Mouse (Mus musculus): ENCODE data around the gene Mvb12a. TPM values are rescaled to one million over a fixed set of nuclear protein-coding genes. Genes with fewer than 3 reads are reported as not detected.

Mvb12a gene
- polyA plus RNA-seq, 1 experiment from 2014 or later, result 69.1 TPM

DNA sequence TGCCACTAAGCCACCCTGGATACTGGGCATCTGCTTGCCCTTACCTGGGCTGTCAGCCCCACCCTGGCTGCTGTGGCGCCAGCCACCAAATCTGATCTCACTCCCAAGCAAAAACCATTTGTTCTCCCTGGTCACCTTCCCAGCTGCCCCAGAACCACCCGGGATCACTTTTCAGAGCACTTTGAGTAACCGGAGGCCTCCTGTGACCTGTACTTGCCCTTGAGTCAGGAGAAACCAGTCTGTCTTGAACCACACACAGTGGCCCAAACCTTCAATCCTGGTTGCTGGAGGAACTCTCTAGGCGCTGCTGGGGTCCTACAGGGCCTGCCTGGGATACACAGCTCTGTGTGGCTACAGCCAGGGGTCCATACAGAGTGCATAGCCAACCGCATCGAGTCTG is 10.0 kb downstream of the Mvb12a start:
- no peak for ATAC-seq (ENCODE audit: insufficient number of reproducible peaks, insufficient read depth, low FRiP score, low TSS enrichment, low read depth)
- WGBS, result 41% methylated on average over 6 of the region's 6 CpGs

DNA sequence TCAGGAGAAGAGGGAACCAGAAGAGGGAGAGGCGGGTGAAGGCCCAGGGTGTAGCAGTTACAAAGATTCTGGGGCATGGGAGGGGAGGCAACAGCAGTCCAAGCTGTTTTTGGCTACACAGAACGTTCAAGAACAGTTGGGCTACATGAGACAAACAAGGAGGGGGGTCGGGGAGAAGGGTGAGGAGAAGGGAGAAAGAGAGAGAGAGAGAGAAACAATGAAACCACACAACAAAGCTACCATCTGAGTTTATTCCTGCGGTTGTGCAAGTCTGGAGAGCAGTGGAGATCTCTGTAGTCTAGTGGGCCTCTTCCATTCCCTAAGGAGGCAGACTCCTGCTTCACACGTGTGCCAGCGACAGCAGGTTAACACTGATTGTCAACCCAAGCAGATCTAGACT is 11.3 kb downstream of the Mvb12a start:
- Histone ChIP-seq H3K4me3 (replicated peaks) (no peak overlapping the region), H3K4me2 (no peak overlapping the region), H3K27me3 (peaks cover 52% of the 10 kb centered on the region), H3K27ac (no peak overlapping the region), H3K9me3 (peaks cover 6% of the 10 kb centered on the region; the same call in 1 of the 2 replicates), H3K4me1 (replicated peaks) (peaks cover 10% of the 10 kb centered on the region), H3K9ac (replicated peaks) (no peak overlapping the region), H3K36me3 (no peaks in the 10 kb centered on the region)
- ATAC-seq (ENCODE audit: insufficient number of reproducible peaks, insufficient read depth, low FRiP score, low TSS enrichment, low read depth), result no peak
- WGBS, result 74% methylated on average over 6 of the region's 6 CpGs

More for the DNA sequence above, 10.0 kb downstream of the Mvb12a start:
- Histone ChIP-seq H3K9me3 (no peaks in the 10 kb centered on the region), H3K4me3 (replicated peaks) (no peak overlapping the region), H3K4me1 (replicated peaks) (no peaks in the 10 kb centered on the region), H3K4me2 (no peak overlapping the region), H3K36me3 (peaks cover 9% of the 10 kb centered on the region), H3K27me3 (peaks cover 40% of the 10 kb centered on the region), H3K9ac (replicated peaks) (no peak overlapping the region), H3K27ac (no peak overlapping the region)

DNA sequence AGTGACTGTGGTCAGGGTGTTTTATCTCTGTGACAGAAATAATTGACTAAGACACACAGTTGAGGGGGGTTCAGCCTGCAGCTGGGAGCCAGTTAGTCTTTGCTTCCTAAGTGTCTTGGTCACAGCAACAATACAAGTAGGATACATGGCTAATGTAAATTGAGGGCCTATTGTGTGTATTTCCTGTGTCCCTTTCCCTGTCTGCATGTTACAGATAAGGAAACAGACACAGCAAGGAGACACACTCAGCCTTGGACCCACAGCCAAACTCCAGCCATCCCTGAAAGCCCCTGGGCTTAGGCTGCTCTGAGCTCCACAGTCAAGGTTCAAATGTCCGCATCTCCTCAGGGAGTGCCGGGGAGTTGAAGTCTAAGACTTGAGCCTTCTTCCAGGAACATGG is 11.9 kb downstream of the Mvb12a start:
- ATAC-seq (ENCODE audit: insufficient number of reproducible peaks, insufficient read depth, low FRiP score, low TSS enrichment, low read depth), result no peak
- no peak overlapping the region for H3K27ac ChIP-seq
- H3K9me3 ChIP-seq, result peaks cover 7% of the 10 kb centered on the region; the same call in 1 of the 2 replicates
- no peaks in the 10 kb centered on the region for H3K36me3 ChIP-seq
- H3K27me3 ChIP-seq, result peaks cover 59% of the 10 kb centered on the region
- H3K4me2 ChIP-seq, result no peak overlapping the region
- H3K4me1 ChIP-seq (replicated peaks), result peaks cover 12% of the 10 kb centered on the region
- 88% methylated on average over 2 of the region's 2 CpGs for WGBS
- no peak overlapping the region for H3K9ac ChIP-seq (replicated peaks)
- no peak overlapping the region for H3K4me3 ChIP-seq (replicated peaks)

- ATAC-seq (ENCODE audit: insufficient number of reproducible peaks, insufficient read depth, low FRiP score, low TSS enrichment, low read depth), result no peak
These were observed 15.6 kb downstream of the Mvb12a start, which contains the start of gene Tmem221 for GRCm38 (mm10) chr8:71558071-71558957. Tmem221 (minus strand) TSS chr8:71558871.

GRCm38 (mm10) chr8:71558958-71559690 is 16.4 kb downstream of the Mvb12a start:
- Histone ChIP-seq H3K9ac (replicated peaks) (peak overlapping the region; percentile 47; the same call in 1 of the 2 replicates), H3K4me2 (peak overlapping the region; percentile 60), H3K36me3 (no peaks in the 10 kb centered on the region), H3K27ac (no peak overlapping the region), H3K4me1 (replicated peaks) (peaks cover 21% of the 10 kb centered on the region), H3K9me3 (peaks cover 9% of the 10 kb centered on the region), H3K4me3 (replicated peaks) (peak overlapping the region; percentile 40), H3K27me3 (peaks cover 100% of the 10 kb centered on the region)
- 3% methylated on average over 24 of the region's 24 CpGs for WGBS
- ATAC-seq (ENCODE audit: insufficient number of reproducible peaks, insufficient read depth, low FRiP score, low TSS enrichment, low read depth), result no peak

More at GRCm38 (mm10) chr8:71558071-71558957, 15.6 kb downstream of the Mvb12a start, which contains the start of gene Tmem221:
- 4% methylated on average over 66 of the region's 70 CpGs for WGBS
- Histone ChIP-seq H3K27me3 (peaks cover 95% of the 10 kb centered on the region), H3K36me3 (no peaks in the 10 kb centered on the region), H3K4me3 (replicated peaks) (peak within 1 kb of the TSS; percentile 40), H3K9me3 (peaks cover 7% of the 10 kb centered on the region; the same call in 1 of the 2 replicates), H3K9ac (replicated peaks) (peak within 1 kb of the TSS; percentile 47; the same call in 1 of the 2 replicates), H3K4me2 (peak within 1 kb of the TSS; percentile 60), H3K4me1 (replicated peaks) (peaks cover 21% of the 10 kb centered on the region), H3K27ac (no peak within 1 kb of the TSS)

GRCm38 (mm10) chr8:71560071-71560470 is 17.3 kb downstream of the Mvb12a start:
- Histone ChIP-seq H3K4me2 (no peak overlapping the region), H3K9me3 (peaks cover 14% of the 10 kb centered on the region), H3K27ac (no peak overlapping the region), H3K9ac (replicated peaks) (no peak overlapping the region), H3K36me3 (no peaks in the 10 kb centered on the region), H3K4me1 (replicated peaks) (peaks cover 21% of the 10 kb centered on the region), H3K27me3 (peaks cover 99% of the 10 kb centered on the region), H3K4me3 (replicated peaks) (no peak overlapping the region)
- 69% methylated on average over 3 of the region's 3 CpGs for WGBS
- ATAC-seq (ENCODE audit: insufficient number of reproducible peaks, insufficient read depth, low FRiP score, low TSS enrichment, low read depth), result no peak

GRCm38 (mm10) chr8:71560765-71561164 is 18.0 kb downstream of the Mvb12a start:
- no peak for ATAC-seq (ENCODE audit: insufficient number of reproducible peaks, insufficient read depth, low FRiP score, low TSS enrichment, low read depth)
- 82% methylated on average over 5 of the region's 5 CpGs for WGBS
- H3K36me3 ChIP-seq, result no peaks in the 10 kb centered on the region

DNA sequence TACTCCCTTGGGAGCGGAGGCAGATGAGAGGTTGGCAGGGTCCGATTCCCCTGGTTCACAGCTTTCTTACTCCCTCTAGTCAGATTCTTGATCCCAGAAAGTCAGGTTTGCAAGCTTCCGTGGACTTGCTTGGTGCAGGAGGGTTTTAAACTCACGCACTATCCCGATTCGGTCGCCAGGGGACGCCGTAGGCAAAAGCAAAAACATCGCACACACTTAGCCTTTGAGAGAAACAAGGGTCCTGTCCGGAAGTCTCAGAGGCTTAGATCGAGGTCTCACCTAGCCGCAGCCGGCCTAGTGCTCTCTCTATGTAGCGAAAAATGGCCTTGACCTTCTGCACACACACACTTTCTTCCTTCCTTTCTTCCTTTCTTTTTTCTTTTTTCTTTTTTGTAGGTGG is 18.7 kb downstream of the Mvb12a start:
- Histone ChIP-seq H3K27ac (no peak overlapping the region), H3K9ac (replicated peaks) (no peak overlapping the region), H3K36me3 (no peaks in the 10 kb centered on the region), H3K9me3 (peaks cover 14% of the 10 kb centered on the region), H3K4me3 (replicated peaks) (no peak overlapping the region), H3K4me1 (replicated peaks) (peaks cover 21% of the 10 kb centered on the region), H3K27me3 (peaks cover 98% of the 10 kb centered on the region), H3K4me2 (no peak overlapping the region)
- no peak for ATAC-seq (ENCODE audit: insufficient number of reproducible peaks, insufficient read depth, low FRiP score, low TSS enrichment, low read depth)
- 3% methylated on average over 15 of the region's 15 CpGs for WGBS

More at GRCm38 (mm10) chr8:71560765-71561164, 18.0 kb downstream of the Mvb12a start:
- Histone ChIP-seq H3K27me3 (peaks cover 98% of the 10 kb centered on the region), H3K27ac (no peak overlapping the region), H3K4me3 (replicated peaks) (no peak overlapping the region), H3K4me1 (replicated peaks) (peaks cover 21% of the 10 kb centered on the region), H3K9ac (replicated peaks) (no peak overlapping the region), H3K4me2 (no peak overlapping the region), H3K9me3 (peaks cover 14% of the 10 kb centered on the region)

DNA sequence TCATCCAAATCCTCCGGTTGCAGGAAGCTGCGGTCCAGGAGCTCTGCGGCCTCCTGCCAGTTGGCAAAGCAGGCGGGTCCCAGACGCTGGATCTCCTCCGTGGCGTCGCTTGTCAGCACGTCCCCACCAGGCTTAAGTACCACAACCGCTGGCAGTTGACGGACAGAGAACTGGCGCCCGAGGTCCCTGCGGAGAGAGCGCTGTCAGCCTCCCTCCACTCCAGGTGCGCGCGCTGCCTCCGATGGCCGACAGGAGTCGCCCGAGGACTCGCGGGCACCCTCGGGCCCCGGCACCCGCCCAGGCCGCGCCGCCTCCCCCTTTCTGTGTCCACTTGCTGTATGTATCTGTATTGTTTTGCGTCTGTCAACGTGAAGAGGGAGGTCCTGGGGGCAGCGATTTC is 20.0 kb downstream of the Mvb12a start:
- no peaks in the 10 kb centered on the region for H3K36me3 ChIP-seq
- H3K9me3 ChIP-seq, result peaks cover 14% of the 10 kb centered on the region
- H3K27me3 ChIP-seq, result peaks cover 94% of the 10 kb centered on the region
- peak overlapping the region; percentile 44 for H3K4me2 ChIP-seq
- peaks cover 21% of the 10 kb centered on the region for H3K4me1 ChIP-seq (replicated peaks)
- H3K4me3 ChIP-seq (replicated peaks), result peak overlapping the region; percentile 23
- no peak overlapping the region for H3K27ac ChIP-seq
- WGBS, result 1% methylated on average over 33 of the region's 33 CpGs
- ATAC-seq (ENCODE audit: insufficient number of reproducible peaks, insufficient read depth, low FRiP score, low TSS enrichment, low read depth), result no peak
- H3K9ac ChIP-seq (replicated peaks), result peak overlapping the region; percentile 23; the same call in 1 of the 2 replicates

GRCm38 (mm10) chr8:71563992-71564391 is 21.3 kb downstream of the Mvb12a start:
- WGBS, result 83% methylated on average over 4 of the region's 4 CpGs
- no peak overlapping the region for H3K4me2 ChIP-seq
- no peak overlapping the region for H3K27ac ChIP-seq
- H3K4me1 ChIP-seq (replicated peaks), result peaks cover 19% of the 10 kb centered on the region
- peaks cover 8% of the 10 kb centered on the region for H3K9me3 ChIP-seq
- no peak for ATAC-seq (ENCODE audit: insufficient number of reproducible peaks, insufficient read depth, low FRiP score, low TSS enrichment, low read depth)
- H3K4me3 ChIP-seq (replicated peaks), result no peak overlapping the region
- no peak overlapping the region for H3K9ac ChIP-seq (replicated peaks)
- H3K36me3 ChIP-seq, result no peaks in the 10 kb centered on the region
- H3K27me3 ChIP-seq, result peaks cover 94% of the 10 kb centered on the region

- ATAC-seq (ENCODE audit: insufficient number of reproducible peaks, insufficient read depth, low FRiP score, low TSS enrichment, low read depth), result no peak
- H3K9me3 ChIP-seq, result peaks cover 7% of the 10 kb centered on the region
- H3K9ac ChIP-seq (replicated peaks), result no peak within 1 kb of the TSS
- no peak within 1 kb of the TSS for H3K27ac ChIP-seq
- WGBS, result 65% methylated on average over 3 of the region's 3 CpGs
- H3K36me3 ChIP-seq, result no peaks in the 10 kb centered on the region
- H3K27me3 ChIP-seq, result peaks cover 73% of the 10 kb centered on the region
- H3K4me3 ChIP-seq (replicated peaks), result no peak within 1 kb of the TSS
- no peak within 1 kb of the TSS for H3K4me2 ChIP-seq
- H3K4me1 ChIP-seq (replicated peaks), result peaks cover 28% of the 10 kb centered on the region
These were observed 23.8 kb downstream of the Mvb12a start, which contains the start of gene Nxnl1 for GRCm38 (mm10) chr8:71566501-71566900. Nxnl1 (minus strand) TSS chr8:71566601.
